Mouse (Mus musculus): ENCODE results near the gene Hint1.
"Not testable (repeated sequence)": the region's sequence is repeated elsewhere in the genome, so short reads cannot be mapped to it uniquely, and the experiment has no call there.

Gene Hint1

GRCm38 (mm10) chr11:54866119-54867048, at the start of gene Hint1:
Hint1 (plus strand) TSS chr11:54866383.
- no peak for DNase-seq (ENCODE audit: extremely low spot score, low read depth, low spot score)

- no peak for DNase-seq (ENCODE audit: extremely low spot score, low read depth, low spot score)
Observed at GRCm38 (mm10) chr11:54817449-54817848, 48.7 kb upstream of the Hint1 start.

GRCm38 (mm10) chr11:54819489-54819888, 46.7 kb upstream of the Hint1 start:
- no peak for DNase-seq (ENCODE audit: extremely low spot score, low read depth, low spot score)

GRCm38 (mm10) chr11:54823467-54823866, 42.7 kb upstream of the Hint1 start:
- DNase-seq (ENCODE audit: extremely low spot score, low read depth, low spot score): no peak

GRCm38 (mm10) chr11:54825774-54826173, 40.4 kb upstream of the Hint1 start:
- DNase-seq (ENCODE audit: extremely low spot score, low read depth, low spot score): no peak

- DNase-seq (ENCODE audit: extremely low spot score, low read depth, low spot score): no peak
Observed at GRCm38 (mm10) chr11:54826819-54827218, 39.4 kb upstream of the Hint1 start.

GRCm38 (mm10) chr11:54833833-54834232, 32.4 kb upstream of the Hint1 start:
- no peak for DNase-seq (ENCODE audit: extremely low spot score, low read depth, low spot score)

- DNase-seq (ENCODE audit: extremely low spot score, low read depth, low spot score): no peak
Observed at GRCm38 (mm10) chr11:54834596-54834995, 31.6 kb upstream of the Hint1 start.

GRCm38 (mm10) chr11:54836106-54836505, 30.1 kb upstream of the Hint1 start:
- DNase-seq (ENCODE audit: extremely low spot score, low read depth, low spot score): no peak

GRCm38 (mm10) chr11:54839696-54840095, 26.5 kb upstream of the Hint1 start:
- no peak for DNase-seq (ENCODE audit: extremely low spot score, low read depth, low spot score)

GRCm38 (mm10) chr11:54840891-54841290, 25.3 kb upstream of the Hint1 start:
- DNase-seq (ENCODE audit: extremely low spot score, low read depth, low spot score): no peak

- DNase-seq (ENCODE audit: extremely low spot score, low read depth, low spot score): no peak
Observed at GRCm38 (mm10) chr11:54844424-54844823, 21.8 kb upstream of the Hint1 start.

- DNase-seq (ENCODE audit: extremely low spot score, low read depth, low spot score): no peak
Observed at GRCm38 (mm10) chr11:54844959-54845358, 21.2 kb upstream of the Hint1 start.

GRCm38 (mm10) chr11:54845470-54846442, 20.4 kb upstream of the Hint1 start:
- no peak for DNase-seq (ENCODE audit: extremely low spot score, low read depth, low spot score)

- no peak for DNase-seq (ENCODE audit: extremely low spot score, low read depth, low spot score)
Observed at GRCm38 (mm10) chr11:54849961-54850758, 16.0 kb upstream of the Hint1 start.

GRCm38 (mm10) chr11:54851656-54852055, 14.5 kb upstream of the Hint1 start:
- no peak for DNase-seq (ENCODE audit: extremely low spot score, low read depth, low spot score)

- DNase-seq (ENCODE audit: extremely low spot score, low read depth, low spot score): not testable (repeated sequence)
Observed at GRCm38 (mm10) chr11:54858880-54859279, 7.3 kb upstream of the Hint1 start.

GRCm38 (mm10) chr11:54859322-54860165, 6.6 kb upstream of the Hint1 start:
- DNase-seq (ENCODE audit: extremely low spot score, low read depth, low spot score): no peak

GRCm38 (mm10) chr11:54860256-54861038, 5.7 kb upstream of the Hint1 start, which contains the start of gene Lyrm7:
Lyrm7 (minus strand) TSS chr11:54860916.
- DNase-seq (ENCODE audit: extremely low spot score, low read depth, low spot score): peak; percentile 98

All from hindlimb bud, embryonic 11.5 days (tissue).